Mouse (Mus musculus): ENCODE measurements around the gene Babam1. TPM values are rescaled to one million over a fixed set of nuclear protein-coding genes. Genes with fewer than 3 reads are reported as not detected.

Gene Babam1
- polyA plus RNA-seq, 1 experiment, result 118 TPM

- Histone ChIP-seq H3K36me3 (ENCODE audit: control insufficient read depth, insufficient read depth) (peaks cover 27% of the 10 kb centered on the region), H3ac (ENCODE audit: control insufficient read depth, insufficient read length, low read depth) (no peak overlapping the region), H3K27me3 (ENCODE audit: control insufficient read depth, insufficient read depth, insufficient read length) (no peaks in the 10 kb centered on the region), H3K79me3 (ENCODE audit: low read depth) (peaks cover 6% of the 10 kb centered on the region), H3K4me3 (ENCODE audit: insufficient read depth, poor library complexity, severe bottlenecking) (no peak overlapping the region), H3K79me2 (ENCODE audit: control insufficient read depth, insufficient read depth) (peaks cover 22% of the 10 kb centered on the region)
- TF ChIP-seq CTCF (IDR thresholded peaks at IDR 0.05; ENCODE audit: control insufficient read depth, insufficient read depth, insufficient read length), result no peak
- TF ChIP-seq MAX (IDR thresholded peaks at IDR 0.05), result no peak
- no peak for TF ChIP-seq MYOG (IDR thresholded peaks at IDR 0.05; ENCODE audit: control insufficient read depth, extremely low read depth, insufficient read length)
- no peak for TF ChIP-seq MYOD1 (IDR thresholded peaks at IDR 0.05; ENCODE audit: control insufficient read depth, insufficient read length, low read depth)
- TF ChIP-seq USF1 (IDR thresholded peaks at IDR 0.05; ENCODE audit: low read depth), result no peak
- no peak for TF ChIP-seq FOSL1 (IDR thresholded peaks at IDR 0.05; ENCODE audit: insufficient read depth, low read length, poor library complexity, severe bottlenecking)
- no peak for TF ChIP-seq CEBPB (IDR thresholded peaks at IDR 0.05; ENCODE audit: low read depth)
These were observed 7.3 kb downstream of the Babam1 start for GRCm38 (mm10) chr8:71404011-71404410.

DNA sequence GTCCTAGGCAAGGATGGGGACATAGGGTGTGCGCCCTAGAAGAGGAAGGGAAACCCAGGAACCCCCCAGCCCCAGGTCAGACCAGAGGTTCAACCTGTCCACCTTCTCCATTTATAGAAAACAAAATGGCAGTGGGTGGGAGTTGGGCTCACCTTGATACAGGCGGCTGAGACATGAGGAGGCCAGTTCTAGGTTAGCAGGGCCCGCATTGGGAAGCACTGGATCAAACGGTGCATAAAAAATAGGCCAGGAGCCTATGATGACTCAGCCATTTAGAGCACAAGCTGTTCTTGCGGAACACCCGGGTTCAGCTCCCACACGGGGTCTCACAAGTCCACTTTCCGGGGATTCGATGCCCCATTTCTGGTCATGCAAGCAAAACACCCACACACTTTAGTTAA is 8.3 kb downstream of the Babam1 start:
- Histone ChIP-seq H3ac (ENCODE audit: control insufficient read depth, insufficient read length, low read depth) (no peak overlapping the region), H3K79me2 (ENCODE audit: control insufficient read depth, insufficient read depth) (peaks cover 22% of the 10 kb centered on the region), H3K27me3 (ENCODE audit: control insufficient read depth, insufficient read depth, insufficient read length) (no peaks in the 10 kb centered on the region), H3K36me3 (ENCODE audit: control insufficient read depth, insufficient read depth) (peaks cover 29% of the 10 kb centered on the region), H3K79me3 (ENCODE audit: low read depth) (peaks cover 6% of the 10 kb centered on the region), H3K4me3 (ENCODE audit: insufficient read depth, poor library complexity, severe bottlenecking) (peak overlapping the region; percentile 84)
- TF ChIP-seq FOSL1 (IDR thresholded peaks at IDR 0.05; ENCODE audit: insufficient read depth, low read length, poor library complexity, severe bottlenecking) (no peak), MYOG (IDR thresholded peaks at IDR 0.05; ENCODE audit: control insufficient read depth, extremely low read depth, insufficient read length) (no peak), CTCF (IDR thresholded peaks at IDR 0.05; ENCODE audit: control insufficient read depth, insufficient read depth, insufficient read length) (no peak), CEBPB (IDR thresholded peaks at IDR 0.05; ENCODE audit: low read depth) (no peak), USF1 (IDR thresholded peaks at IDR 0.05; ENCODE audit: low read depth) (no peak), MAX (IDR thresholded peaks at IDR 0.05) (no peak), MYOD1 (IDR thresholded peaks at IDR 0.05; ENCODE audit: control insufficient read depth, insufficient read length, low read depth) (no peak)

GRCm38 (mm10) chr8:71405401-71406098 is 8.9 kb downstream of the Babam1 start, which contains the start of gene Ankle1:
TSS of gene Ankle1 (plus strand) at chr8:71406010.
- H3ac ChIP-seq (ENCODE audit: control insufficient read depth, insufficient read length, low read depth), result peak within 1 kb of the TSS; percentile 96
- no peaks in the 10 kb centered on the region for H3K27me3 ChIP-seq (ENCODE audit: control insufficient read depth, insufficient read depth, insufficient read length)
- H3K79me3 ChIP-seq (ENCODE audit: low read depth), result peaks cover 6% of the 10 kb centered on the region
- peaks cover 22% of the 10 kb centered on the region for H3K79me2 ChIP-seq (ENCODE audit: control insufficient read depth, insufficient read depth)
- H3K36me3 ChIP-seq (ENCODE audit: control insufficient read depth, insufficient read depth), result peaks cover 29% of the 10 kb centered on the region
- TF ChIP-seq MYOD1 (IDR thresholded peaks at IDR 0.05; ENCODE audit: control insufficient read depth, insufficient read length, low read depth) (no peak), MYOG (IDR thresholded peaks at IDR 0.05; ENCODE audit: control insufficient read depth, extremely low read depth, insufficient read length) (no peak), USF1 (IDR thresholded peaks at IDR 0.05; ENCODE audit: low read depth) (no peak), MAX (IDR thresholded peaks at IDR 0.05) (peak; percentile 74), CTCF (IDR thresholded peaks at IDR 0.05; ENCODE audit: control insufficient read depth, insufficient read depth, insufficient read length) (no peak), CEBPB (IDR thresholded peaks at IDR 0.05; ENCODE audit: low read depth) (no peak), FOSL1 (IDR thresholded peaks at IDR 0.05; ENCODE audit: insufficient read depth, low read length, poor library complexity, severe bottlenecking) (no peak)
- peak within 1 kb of the TSS; percentile 84 for H3K4me3 ChIP-seq (ENCODE audit: insufficient read depth, poor library complexity, severe bottlenecking)

GRCm38 (mm10) chr8:71406099-71407015 is 9.7 kb downstream of the Babam1 start:
- H3ac ChIP-seq (ENCODE audit: control insufficient read depth, insufficient read length, low read depth), result peak overlapping the region; percentile 96
- peak overlapping the region; percentile 84 for H3K4me3 ChIP-seq (ENCODE audit: insufficient read depth, poor library complexity, severe bottlenecking)
- H3K79me3 ChIP-seq (ENCODE audit: low read depth), result peaks cover 6% of the 10 kb centered on the region
- H3K79me2 ChIP-seq (ENCODE audit: control insufficient read depth, insufficient read depth), result peaks cover 22% of the 10 kb centered on the region
- no peak for TF ChIP-seq MYOD1 (IDR thresholded peaks at IDR 0.05; ENCODE audit: control insufficient read depth, insufficient read length, low read depth)
- TF ChIP-seq CTCF (IDR thresholded peaks at IDR 0.05; ENCODE audit: control insufficient read depth, insufficient read depth, insufficient read length), result peak; percentile 99
- TF ChIP-seq CEBPB (IDR thresholded peaks at IDR 0.05; ENCODE audit: low read depth), result no peak
- no peak for TF ChIP-seq USF1 (IDR thresholded peaks at IDR 0.05; ENCODE audit: low read depth)
- no peak for TF ChIP-seq FOSL1 (IDR thresholded peaks at IDR 0.05; ENCODE audit: insufficient read depth, low read length, poor library complexity, severe bottlenecking)
- peak; percentile 63 for TF ChIP-seq MAX (IDR thresholded peaks at IDR 0.05)
- no peak for TF ChIP-seq MYOG (IDR thresholded peaks at IDR 0.05; ENCODE audit: control insufficient read depth, extremely low read depth, insufficient read length)
- peaks cover 29% of the 10 kb centered on the region for H3K36me3 ChIP-seq (ENCODE audit: control insufficient read depth, insufficient read depth)
- no peaks in the 10 kb centered on the region for H3K27me3 ChIP-seq (ENCODE audit: control insufficient read depth, insufficient read depth, insufficient read length)

DNA sequence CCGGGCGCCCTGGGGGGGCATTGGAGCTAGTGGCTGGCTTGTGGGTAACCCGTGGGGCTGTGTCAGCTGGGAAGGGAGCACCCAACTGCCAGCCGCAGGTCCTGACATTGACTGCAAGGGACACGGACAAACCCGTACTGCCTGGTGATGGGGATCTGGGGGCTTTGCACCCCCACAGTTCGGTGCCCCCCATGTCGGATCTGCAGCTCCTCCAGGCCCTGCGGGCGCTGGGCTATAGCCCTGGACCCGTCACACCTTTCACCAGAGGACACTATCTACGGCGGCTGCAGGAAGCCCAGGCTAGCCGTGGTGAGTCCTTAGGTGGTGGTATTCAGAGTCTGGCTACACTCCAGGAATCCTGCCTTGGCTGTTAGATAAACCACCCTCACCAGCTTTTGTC is 10.8 kb downstream of the Babam1 start:
- Histone ChIP-seq H3K36me3 (ENCODE audit: control insufficient read depth, insufficient read depth) (peaks cover 29% of the 10 kb centered on the region), H3K4me3 (ENCODE audit: insufficient read depth, poor library complexity, severe bottlenecking) (no peak overlapping the region)

More for the DNA sequence above, 10.8 kb downstream of the Babam1 start:
- peaks cover 6% of the 10 kb centered on the region for H3K79me3 ChIP-seq (ENCODE audit: low read depth)
- H3K79me2 ChIP-seq (ENCODE audit: control insufficient read depth, insufficient read depth), result peaks cover 22% of the 10 kb centered on the region
- H3ac ChIP-seq (ENCODE audit: control insufficient read depth, insufficient read length, low read depth), result no peak overlapping the region
- H3K27me3 ChIP-seq (ENCODE audit: control insufficient read depth, insufficient read depth, insufficient read length), result no peaks in the 10 kb centered on the region
- TF ChIP-seq MYOG (IDR thresholded peaks at IDR 0.05; ENCODE audit: control insufficient read depth, extremely low read depth, insufficient read length) (no peak), MYOD1 (IDR thresholded peaks at IDR 0.05; ENCODE audit: control insufficient read depth, insufficient read length, low read depth) (no peak), MAX (IDR thresholded peaks at IDR 0.05) (no peak), CTCF (IDR thresholded peaks at IDR 0.05; ENCODE audit: control insufficient read depth, insufficient read depth, insufficient read length) (no peak)
